Mouse (Mus musculus) hindbrain, embryonic 12.5 days (tissue): ENCODE results near the gene 1700025C18Rik. TPM values are rescaled to one million over a fixed set of nuclear protein-coding genes. Genes with fewer than 3 reads are reported as not detected.

ENCODE experiments used
- ATAC-seq: fragments of 200-750 bp; cut with Nextera tagmentation; 2 replicates; pipeline ENCODE4 v1.8.0; 2017; ENCODE audit warnings: moderate TSS enrichment; ENCODE audit not compliant: low FRiP score
- H3K27ac ChIP-seq: fragments of 300-500 bp; sonication (generic); 2 replicates; pipeline ENCODE4 v1.5.1; 2016; ENCODE audit warnings: mild to moderate bottlenecking
- H3K27me3 ChIP-seq: fragments of 300-500 bp; sonication (generic); 2 replicates; pipeline ENCODE4 v1.6.1; 2016; ENCODE audit warnings: mild to moderate bottlenecking
- H3K36me3 ChIP-seq: fragments of 300-500 bp; sonication (generic); 2 replicates; pipeline ENCODE4 v1.6.1; 2016; ENCODE audit warnings: mild to moderate bottlenecking
- H3K4me1 ChIP-seq: fragments of 300-500 bp; sonication (generic); 2 replicates; pipeline ENCODE4 v1.6.1; 2016
- H3K4me2 ChIP-seq: fragments of 300-500 bp; sonication (generic); replicated peaks from 2 replicates; pipeline ENCODE4 v1.6.1; 2016; ENCODE audit warnings: mild to moderate bottlenecking
- H3K4me3 ChIP-seq: fragments of 300-500 bp; sonication (generic); 2 replicates; pipeline ENCODE4 v1.5.1; 2016; ENCODE audit warnings: mild to moderate bottlenecking
- H3K9ac ChIP-seq: fragments of 300-500 bp; sonication (generic); 2 replicates; pipeline ENCODE4 v1.6.1; 2016; ENCODE audit warnings: mild to moderate bottlenecking, moderate library complexity
- H3K9me3 ChIP-seq: fragments of 300-500 bp; sonication (generic); replicated peaks from 2 replicates; pipeline ENCODE4 v1.6.1; 2016; ENCODE audit warnings: mild to moderate bottlenecking
- WGBS: fragments of 180-500 bp; shearing (Covaris S2); methylation state at CpG from one replicate; pipeline ENCODE4 v1.1.7; 2016; 5-methylcytosine and 5-hydroxymethylcytosine counted together
- polyA plus RNA-seq: library from polyadenylated mRNA; unstranded; fragments of >200 nt; fragmentation: Nextera tagmentation; extraction: Ambion mirVana; gene quantifications from 2 replicates; pipeline ENCODE4 v1.2.1, GENCODE M21; 2016

1700025C18Rik gene
- polyA plus RNA-seq, 1 experiment from 2014 or later, result not detected

- Histone ChIP-seq H3K36me3 (no peaks in the 10 kb centered on the region), H3K4me3 (peak overlapping the region; percentile 97), H3K4me1 (peaks cover 31% of the 10 kb centered on the region), H3K9me3 (no peaks in the 10 kb centered on the region), H3K27ac (no peak overlapping the region), H3K4me2 (peak overlapping the region; percentile 65), H3K9ac (peak overlapping the region; percentile 99; the same call in 1 of the 2 replicates), H3K27me3 (no peaks in the 10 kb centered on the region)
- 45% methylated on average over 6 of the region's 6 CpGs for WGBS
- ATAC-seq, result no peak
These were observed 57.2 kb downstream of the 1700025C18Rik start for GRCm38 (mm10) chr2:165033306-165033705.

- no peak for ATAC-seq
- Histone ChIP-seq H3K4me1 (peaks cover 31% of the 10 kb centered on the region), H3K9me3 (no peaks in the 10 kb centered on the region), H3K9ac (no peak overlapping the region), H3K36me3 (no peaks in the 10 kb centered on the region), H3K4me3 (no peak overlapping the region), H3K4me2 (peak overlapping the region; percentile 65), H3K27me3 (no peaks in the 10 kb centered on the region), H3K27ac (no peak overlapping the region)
- 53% methylated on average over 3 of the region's 3 CpGs for WGBS
These were observed 58.0 kb downstream of the 1700025C18Rik start for GRCm38 (mm10) chr2:165032533-165032932.

Other genes with a start within 250 kb of the 1700025C18Rik start
- 77.3 and 78.5 TPM in 2 replicates for gene Pltp, start 233.0 kb downstream of the 1700025C18Rik start, polyA plus RNA-seq
- 85.2 and 87.6 TPM in 2 replicates for gene Pcif1, start 211.4 kb downstream of the 1700025C18Rik start, polyA plus RNA-seq
- gene Zfp335, start 179.0 kb downstream of the 1700025C18Rik start, polyA plus RNA-seq, result 17.3 and 18.2 TPM in 2 replicates
- gene Mmp9, start 150.0 kb downstream of the 1700025C18Rik start, polyA plus RNA-seq, result 5.7 and 7.2 TPM in 2 replicates
- gene Slc12a5, start 129.9 kb downstream of the 1700025C18Rik start, polyA plus RNA-seq, result 12.7 and 16.1 TPM in 2 replicates
- 126 and 129 TPM in 2 replicates for gene Ncoa5, start 55.9 kb downstream of the 1700025C18Rik start, polyA plus RNA-seq
- gene Cd40, start 35.1 kb downstream of the 1700025C18Rik start, polyA plus RNA-seq, result 5.4 and 6.8 TPM in 2 replicates
- 12.3 and 13.5 TPM in 2 replicates for gene Cdh22, start 144.1 kb upstream of the 1700025C18Rik start, polyA plus RNA-seq
- gene Slc35c2, start 197.1 kb upstream of the 1700025C18Rik start, polyA plus RNA-seq, result 57.1 and 57.9 TPM in 2 replicates
- 88.8 TPM in 2 replicates for gene Elmo2, start 235.7 kb upstream of the 1700025C18Rik start, polyA plus RNA-seq